Mouse (Mus musculus) forebrain, embryonic 11.5 days (tissue): ENCODE results near the gene Wfdc1. TPM values are rescaled to one million over a fixed set of nuclear protein-coding genes. Genes with fewer than 3 reads are reported as not detected.

Experiments
- ATAC-seq: fragments of 200-750 bp; cut with Nextera tagmentation; replicated peaks from 2 replicates; pipeline ENCODE4 v1.8.0; 2017; ENCODE audit warnings: moderate TSS enrichment; ENCODE audit not compliant: low FRiP score
- DNase-seq: peaks from one replicate; pipeline ENCODE4 v3.0.0-alpha.2; 2017; ENCODE audit warnings: low spot score
- H3K27ac ChIP-seq: fragments of 300-500 bp; sonication (generic); 2 replicates; pipeline ENCODE4 v1.5.1; 2014; ENCODE audit warnings: low read depth, low read length
- H3K27me3 ChIP-seq: fragments of 300-500 bp; sonication (generic); 2 replicates; pipeline ENCODE4 v1.6.1; 2014; ENCODE audit warnings: mild to moderate bottlenecking, low read length, mixed read lengths; ENCODE audit not compliant: control insufficient read depth, insufficient read depth
- H3K36me3 ChIP-seq: fragments of 300-500 bp; sonication (generic); 2 replicates; pipeline ENCODE4 v1.6.1; 2014; ENCODE audit warnings: mild to moderate bottlenecking, low read length, moderate library complexity, mixed read lengths; ENCODE audit not compliant: control insufficient read depth, insufficient read depth
- H3K4me1 ChIP-seq: fragments of 300-500 bp; sonication (generic); replicated peaks from 2 replicates; pipeline ENCODE4 v1.6.1; 2014; ENCODE audit warnings: low read length, mixed read lengths; ENCODE audit not compliant: control insufficient read depth, insufficient read depth
- H3K4me2 ChIP-seq: fragments of 300-500 bp; sonication (generic); 2 replicates; pipeline ENCODE4 v1.6.1; 2014; ENCODE audit warnings: low read depth, mild to moderate bottlenecking, low read length, moderate library complexity, mixed read lengths; ENCODE audit not compliant: severe bottlenecking
- H3K4me3 ChIP-seq: fragments of 300-500 bp; sonication (generic); 2 replicates; pipeline ENCODE4 v1.5.1; 2014; ENCODE audit warnings: low read depth, low read length
- H3K9ac ChIP-seq: fragments of 300-500 bp; sonication (generic); 2 replicates; pipeline ENCODE4 v1.6.1; 2014; ENCODE audit warnings: low read length
- H3K9me3 ChIP-seq: fragments of 300-500 bp; sonication (generic); 2 replicates; pipeline ENCODE4 v1.6.1; 2016; ENCODE audit warnings: low read length, mixed read lengths; ENCODE audit not compliant: control insufficient read depth
- WGBS: fragments of 180-500 bp; shearing (Covaris S2); extraction: QIAGEN DNeasy Blood & Tissue Kit; methylation state at CpG from one replicate; pipeline ENCODE4 v1.1.7; 2014; 5-methylcytosine and 5-hydroxymethylcytosine counted together
- polyA plus RNA-seq: library from polyadenylated mRNA; unstranded; fragments of >200 nt; fragmentation: Nextera tagmentation; extraction: Ambion mirVana; gene quantifications from 2 replicates; pipeline ENCODE4 v1.2.1, GENCODE M21; 2014

Wfdc1 gene
- polyA plus RNA-seq, 1 experiment from 2014 or later = 0.63 TPM

- Histone ChIP-seq H3K27me3 (no peaks in the 10 kb centered on the region), H3K27ac (no peak overlapping the region), H3K9ac (no peak overlapping the region), H3K4me3 (no peak overlapping the region), H3K9me3 (no peaks in the 10 kb centered on the region; the same call in 1 of the 2 replicates), H3K36me3 (no peaks in the 10 kb centered on the region), H3K4me1 (no peaks in the 10 kb centered on the region), H3K4me2 (no peak overlapping the region)
- ATAC-seq (no peak), DNase-seq (no peak)
- WGBS = 86% methylated on average over 1 of the region's 1 CpGs
These were observed 23.2 kb upstream of the Wfdc1 start for GRCm38 (mm10) chr8:119642960-119643359.

GRCm38 (mm10) chr8:119644429-119644960 lies 21.7 kb upstream of the Wfdc1 start:
- Histone ChIP-seq H3K4me2 (no peak overlapping the region), H3K4me1 (no peaks in the 10 kb centered on the region), H3K9ac (no peak overlapping the region), H3K27ac (no peak overlapping the region), H3K9me3 (no peaks in the 10 kb centered on the region; the same call in 1 of the 2 replicates), H3K27me3 (no peaks in the 10 kb centered on the region), H3K36me3 (no peaks in the 10 kb centered on the region), H3K4me3 (no peak overlapping the region)
- no peak for DNase-seq
- WGBS = 85% methylated on average over 17 of the region's 17 CpGs
- no peak for ATAC-seq

- H3K9ac ChIP-seq = no peak overlapping the region
- no peaks in the 10 kb centered on the region for H3K36me3 ChIP-seq
- 68% methylated on average over 18 of the region's 18 CpGs for WGBS
- ATAC-seq (no peak), DNase-seq (no peak)
- no peaks in the 10 kb centered on the region for H3K4me1 ChIP-seq
- H3K4me3 ChIP-seq = no peak overlapping the region
- no peak overlapping the region for H3K4me2 ChIP-seq
- no peaks in the 10 kb centered on the region; the same call in 1 of the 2 replicates for H3K9me3 ChIP-seq
- no peak overlapping the region for H3K27ac ChIP-seq
- H3K27me3 ChIP-seq = no peaks in the 10 kb centered on the region
These were observed 21.1 kb upstream of the Wfdc1 start for GRCm38 (mm10) chr8:119644981-119645597.

GRCm38 (mm10) chr8:119646197-119646596 lies 20.0 kb upstream of the Wfdc1 start:
- no peaks in the 10 kb centered on the region; the same call in 1 of the 2 replicates for H3K9me3 ChIP-seq
- H3K36me3 ChIP-seq = no peaks in the 10 kb centered on the region
- H3K4me2 ChIP-seq = no peak overlapping the region
- WGBS = 79% methylated on average over 3 of the region's 3 CpGs
- H3K9ac ChIP-seq = no peak overlapping the region
- H3K27ac ChIP-seq = no peak overlapping the region
- H3K27me3 ChIP-seq = no peaks in the 10 kb centered on the region
- no peaks in the 10 kb centered on the region for H3K4me1 ChIP-seq
- ATAC-seq = no peak
- no peak for DNase-seq
- no peak overlapping the region for H3K4me3 ChIP-seq

- 85% methylated on average over 7 of the region's 7 CpGs for WGBS
- Histone ChIP-seq H3K27ac (no peak overlapping the region), H3K9ac (no peak overlapping the region), H3K27me3 (no peaks in the 10 kb centered on the region), H3K36me3 (no peaks in the 10 kb centered on the region), H3K9me3 (no peaks in the 10 kb centered on the region; the same call in 1 of the 2 replicates), H3K4me1 (no peaks in the 10 kb centered on the region), H3K4me3 (no peak overlapping the region), H3K4me2 (no peak overlapping the region)
- ATAC-seq = no peak
- no peak for DNase-seq
These were observed 19.3 kb upstream of the Wfdc1 start for GRCm38 (mm10) chr8:119646846-119647245.

- ATAC-seq = no peak
- Histone ChIP-seq H3K27me3 (no peaks in the 10 kb centered on the region), H3K27ac (no peak overlapping the region), H3K9me3 (no peaks in the 10 kb centered on the region; the same call in 1 of the 2 replicates), H3K4me2 (no peak overlapping the region), H3K36me3 (no peaks in the 10 kb centered on the region), H3K4me3 (no peak overlapping the region), H3K9ac (no peak overlapping the region), H3K4me1 (no peaks in the 10 kb centered on the region)
- DNase-seq = no peak
- WGBS = 71% methylated on average over 2 of the region's 2 CpGs
These were observed 14.8 kb upstream of the Wfdc1 start for GRCm38 (mm10) chr8:119651324-119651723.

GRCm38 (mm10) chr8:119656709-119657464 lies 9.3 kb upstream of the Wfdc1 start:
- 63% methylated on average over 5 of the region's 5 CpGs for whole genome bisulfite sequencing
- H3K27ac ChIP-seq = no peak overlapping the region
- no peak for DNase-seq

GRCm38 (mm10) chr8:119661081-119661480 lies 5.1 kb upstream of the Wfdc1 start:
- Histone ChIP-seq H3K27me3 (no peaks in the 10 kb centered on the region), H3K4me2 (no peak overlapping the region), H3K9me3 (no peaks in the 10 kb centered on the region), H3K4me3 (no peak overlapping the region), H3K4me1 (peaks cover 6% of the 10 kb centered on the region; the same call in 1 of the 2 replicates), H3K36me3 (no peaks in the 10 kb centered on the region), H3K9ac (no peak overlapping the region; the same call in 1 of the 2 replicates), H3K27ac (no peak overlapping the region)
- DNase-seq = peak; percentile 67
- WGBS = 7% methylated on average over 9 of the region's 9 CpGs
- peak; percentile 27; the same call in 1 of the 2 replicates for ATAC-seq

More at GRCm38 (mm10) chr8:119656709-119657464, 9.3 kb upstream of the Wfdc1 start:
- no peak for ATAC-seq
- H3K4me1 ChIP-seq = peaks cover 6% of the 10 kb centered on the region; the same call in 1 of the 2 replicates
- no peak overlapping the region for H3K9ac ChIP-seq
- H3K4me3 ChIP-seq = no peak overlapping the region
- H3K36me3 ChIP-seq = no peaks in the 10 kb centered on the region
- no peak overlapping the region for H3K4me2 ChIP-seq
- no peaks in the 10 kb centered on the region for H3K27me3 ChIP-seq
- no peaks in the 10 kb centered on the region for H3K9me3 ChIP-seq
